Mouse (Mus musculus) layer of hippocampus, adult 18-20 months (tissue): Measurements from ENCODE around the gene Cldn34b1. TPM values are rescaled to one million over a fixed set of nuclear protein-coding genes. Genes with fewer than 3 reads are reported as not detected.
"Not testable (repeated sequence)": the region's sequence is repeated elsewhere in the genome, so short reads cannot be mapped to it uniquely, and the experiment has no call there.

ENCODE experiments used
- DNase-seq, 2 experiments: peaks; one replicate each; pipeline ENCODE4 v3.0.0; 2022; ENCODE audit warnings: low spot score in 2 of 2
- long read RNA-seq: library from polyadenylated mRNA; stranded (forward); transcript quantifications from one replicate; pipeline ENCODE4 v2.0.0, GENCODE M21; 2021
- total RNA-seq, 2 experiments: library from RNA; stranded (reverse); gene quantifications; 2 replicates each; pipeline ENCODE4 v1.2.3; 2021

Cldn34b1 gene
- not detected for total RNA-seq
- long read RNA-seq = 0 reads

GRCm38 (mm10) chrX:154890167-154890566, at the start of gene Cldn34b1:
TSS of gene Cldn34b1 (minus strand) at chrX:154890267.
- DNase-seq = not testable (repeated sequence)

GRCm38 (mm10) chrX:154935887-154936286, 45.8 kb upstream of the Cldn34b1 start, which contains the start of gene Magea6:
TSS of gene Magea6 (minus strand) at chrX:154935987.
- not testable (repeated sequence) for DNase-seq

Other genes starting within 250 kb of the Cldn34b1 start
- not detected for gene Magea6, start 45.7 kb upstream of the Cldn34b1 start, total RNA-seq
- gene Magea3, start 59.2 kb upstream of the Cldn34b1 start, total RNA-seq = not detected
- gene Magea8, start 105.6 kb upstream of the Cldn34b1 start, total RNA-seq = not detected
- gene Magea5, start 172.9 kb upstream of the Cldn34b1 start, total RNA-seq = not detected
- gene Magea1, start 199.5 kb upstream of the Cldn34b1 start, total RNA-seq = not detected
- gene Magea2, start 203.4 kb upstream of the Cldn34b1 start, total RNA-seq = not detected
- gene Cldn34b2, start 238.1 kb upstream of the Cldn34b1 start, total RNA-seq = not detected